11 mouse cellular contexts compared by ENCODE assay signal in genomic region chr10:89205858-89206257, GRCm38 (mm10).
DNase-seq lines count a peak whose midpoint lies in the region; ATAC-seq and TF ChIP-seq lines count a peak whose summit lies in the region.
"Had no signal": no experiment of that assay in that cellular context is flagged by ENCODE, and none has a peak within 500 bp of the region (broad histone marks: within the 10 kb centered on the region; RNA-seq: fewer than 3 reads in every experiment).

No protein-coding gene starts in this region.

- no peaks in the 10 kb centered on the region for H3K36me3 ChIP-seq in E14TG2a.4 (ENCODE audit: insufficient read depth, low read length)
- H3K36me3 ChIP-seq: heart, embryonic 13.5 days; lung, embryonic 15.5 days; stomach, embryonic 15.5 days had no signal

- ATAC-seq in megakaryocyte-erythroid progenitor cell, adult 5-6 weeks (replicated peaks; ENCODE audit: low FRiP score, low TSS enrichment, poor library complexity, severe bottlenecking), result peak; percentile 73

- peak; percentile 66 to 76 for DNase-seq in cerebellum, postnatal 14 days
- no peak for DNase-seq in cerebellum, adult 8-10 months
- peak; percentile 19 to 29 for DNase-seq in left cerebral cortex, adult 2 months (ENCODE audit: extremely low spot score in 1 of 2, low spot score in 2 of 2)
- no peak for DNase-seq in left cerebral cortex, postnatal 25 days (ENCODE audit: low spot score in 2 of 2)
- DNase-seq in embryo, embryonic 11 days, result peak; percentile 47
- no peak for DNase-seq in urinary bladder, postnatal 10 days (ENCODE audit: low spot score)

- H3K27me3 ChIP-seq in E14TG2a.4 (ENCODE audit: insufficient read depth, low read length), result 0 out of 2 replicates have a peak, but pooled peaks cover 2% of the 10 kb centered on the region
- H3K27me3 ChIP-seq: heart, embryonic 13.5 days; lung, embryonic 15.5 days; stomach, embryonic 15.5 days had no signal

- peak; percentile 61 for TF ChIP-seq CTCF in left cerebral cortex, adult 2 months (IDR thresholded peaks at IDR 0.05)
- peak; percentile 72 for TF ChIP-seq CTCF in E14TG2a.4 (conservative IDR thresholded peaks at IDR 0.05; ENCODE audit: low read length)

- H3K4me3 ChIP-seq in left cerebral cortex, adult 2 months, result no peak overlapping the region
- no peak overlapping the region for H3K4me3 ChIP-seq in E14TG2a.4 (replicated peaks; ENCODE audit: low read length)
- H3K4me3 ChIP-seq: heart, embryonic 13.5 days; lung, embryonic 15.5 days; stomach, embryonic 15.5 days had no signal

- H3K9me3 ChIP-seq in E14TG2a.4 (ENCODE audit: low read length), result no peaks in the 10 kb centered on the region
- H3K9me3 ChIP-seq: heart, embryonic 13.5 days; lung, embryonic 15.5 days; stomach, embryonic 15.5 days had no signal

- no peaks in the 10 kb centered on the region for H3K4me1 ChIP-seq in E14TG2a.4 (replicated peaks; ENCODE audit: low read depth, low read length)
- H3K4me1 ChIP-seq: heart, embryonic 13.5 days; lung, embryonic 15.5 days; stomach, embryonic 15.5 days had no signal

- H3K27ac ChIP-seq in left cerebral cortex, adult 2 months, result no peak overlapping the region
- H3K27ac ChIP-seq: heart, embryonic 13.5 days; lung, embryonic 15.5 days; stomach, embryonic 15.5 days had no signal

- intact Hi-C loops in left cerebral cortex, adult 2 months (cut with DNase I), result no loop called here
- intact Hi-C loops in left cerebral cortex, postnatal 25 days (cut with DNase I), result loop anchor here (5.0 kb wide), 1 partner anchor 71 kb away; no protein-coding TSS in a partner anchor

Comparison
In these comparisons a context has a peak if more than half of its experiments do, and no peak if none do; other contexts are left out.
1. DNase-seq: peak in cerebellum, postnatal 14 days (2 of 2), left cerebral cortex, adult 2 months (2 of 2) and embryo, embryonic 11 days (single experiment); none in cerebellum, adult 8-10 months (single experiment), left cerebral cortex, postnatal 25 days (0 of 2) and urinary bladder, postnatal 10 days (single experiment).